ENCODE assay signal across 9 mouse cellular contexts in genomic region chr7:24564607-24565265, GRCm38 (mm10). TPM values are rescaled to one million over a fixed set of nuclear protein-coding genes. Genes with fewer than 3 reads are reported as not detected.
DNase-seq lines count a peak whose midpoint lies in the region; ATAC-seq lines count a peak whose summit lies in the region.
"Had no signal": no experiment of that assay in that cellular context is flagged by ENCODE, and none has a peak within 500 bp of the region (broad histone marks: within the 10 kb centered on the region; RNA-seq: fewer than 3 reads in every experiment).

No protein-coding gene starts in this region.

- ATAC-seq in megakaryocyte progenitor cell, adult 5-6 weeks (replicated peaks; ENCODE audit: poor library complexity), result peak; percentile 99

- intact Hi-C loops in heart, postnatal 36 days (cut with DNase I), result loop anchor here (1.0 kb wide), 1 partner anchor 90 kb away; no protein-coding TSS in a partner anchor
- intact Hi-C loops in left cerebral cortex, postnatal 14 days (cut with DNase I), result no loop called here

- peak; percentile 67 for DNase-seq in layer of hippocampus, adult 11-12 months (ENCODE audit: low spot score)
- no peak for DNase-seq in layer of hippocampus, adult 9-11 months
- DNase-seq in adrenal gland, adult 2 months, result peak; percentile 66
- peak; percentile 58 for DNase-seq in embryo, embryonic 9.5 days (ENCODE audit: extremely low spot score)
- DNase-seq in heart, postnatal 36 days, result peak; percentile 62 to 81
- DNase-seq in left cerebral cortex, postnatal 14 days (ENCODE audit: low spot score in 2 of 2), result peak; percentile 65 to 70
- DNase-seq in spleen, postnatal 10 days (ENCODE audit: low spot score in 2 of 2), result peak; percentile 77 to 88

RNA-seq across cellular contexts. Expression of gene Xrcc1, which starts 18.6 kb away (rescaled TPM):
- total RNA-seq in adrenal gland, adult 2 months (2021), result 10 to 100 TPM; 34.7 to 36.8 TPM
- 61.2 TPM in 2 replicates for polyA plus RNA-seq in adrenal gland, adult 2 months (2012; rRNA removed)
- 10 to 100 TPM; 26.9 to 27.4 TPM for total RNA-seq in heart, postnatal 36 days (2021)
- 10 to 100 TPM; 34.7 to 37.8 TPM for total RNA-seq in left cerebral cortex, postnatal 14 days (2021)
- total RNA-seq in megakaryocyte progenitor cell, adult 5-6 weeks (2015), result 35.8 and 43.4 TPM in 2 replicates
- total RNA-seq in megakaryocyte progenitor cell, adult 5-6 weeks (2017), result 40.0 and 44.3 TPM in 2 replicates

RNA-seq across cellular contexts. Expression of gene Pinlyp, which starts 18.8 kb away (rescaled TPM):
- not detected for total RNA-seq in adrenal gland, adult 2 months (2021)
- polyA plus RNA-seq in adrenal gland, adult 2 months (2012; rRNA removed), result not detected in 2 replicates
- total RNA-seq in heart, postnatal 36 days (2021), result not detected
- total RNA-seq in left cerebral cortex, postnatal 14 days (2021), result not detected
- total RNA-seq in megakaryocyte progenitor cell, adult 5-6 weeks (2015), result not detected in 2 replicates
- total RNA-seq in megakaryocyte progenitor cell, adult 5-6 weeks (2017), result not detected in 2 replicates
- polyA plus RNA-seq: limb, embryonic 13.5 days had no signal

RNA-seq across cellular contexts. Expression of gene Ethe1, which starts 22.6 kb away (rescaled TPM):
- total RNA-seq in adrenal gland, adult 2 months (2021), result 10 to 100 TPM; 34.8 to 37.5 TPM
- polyA plus RNA-seq in adrenal gland, adult 2 months (2012; rRNA removed), result 32.1 and 33.8 TPM in 2 replicates
- 10 to 100 TPM; 52.9 to 56.5 TPM for total RNA-seq in heart, postnatal 36 days (2021)
- total RNA-seq in left cerebral cortex, postnatal 14 days (2021), result 10 to 100 TPM in 1 of 2 experiments, 1 to 10 TPM in 1; 9.3 to 11.3 TPM
- 61.3 and 68.9 TPM in 2 replicates for total RNA-seq in megakaryocyte progenitor cell, adult 5-6 weeks (2015)
- 18.3 and 31.4 TPM in 2 replicates for total RNA-seq in megakaryocyte progenitor cell, adult 5-6 weeks (2017)

RNA-seq across cellular contexts. Expression of gene Zfp575, which starts 22.7 kb away (rescaled TPM):
- total RNA-seq in adrenal gland, adult 2 months (2021), result under 1 TPM; 0.29 to 0.45 TPM
- polyA plus RNA-seq in adrenal gland, adult 2 months (2012; rRNA removed), result 0.36 and 0.62 TPM in 2 replicates
- under 1 TPM; 0.08 to 0.11 TPM for total RNA-seq in heart, postnatal 36 days (2021)
- total RNA-seq in left cerebral cortex, postnatal 14 days (2021), result 1 to 10 TPM; 6.9 to 7.2 TPM
- total RNA-seq in megakaryocyte progenitor cell, adult 5-6 weeks (2015), result 0.12 and 0.15 TPM in 2 replicates
- not detected in 2 replicates for total RNA-seq in megakaryocyte progenitor cell, adult 5-6 weeks (2017)

RNA-seq across cellular contexts. Expression of gene Irgq, which starts 34.2 kb away (rescaled TPM):
- total RNA-seq in adrenal gland, adult 2 months (2021), result 10 to 100 TPM; 21.2 to 23.7 TPM
- polyA plus RNA-seq in adrenal gland, adult 2 months (2012; rRNA removed), result 20.8 and 23.5 TPM in 2 replicates
- 10 to 100 TPM; 16.4 to 16.5 TPM for total RNA-seq in heart, postnatal 36 days (2021)
- total RNA-seq in left cerebral cortex, postnatal 14 days (2021), result 10 to 100 TPM; 97.0 to 97.6 TPM
- 3.2 and 4.4 TPM in 2 replicates for total RNA-seq in megakaryocyte progenitor cell, adult 5-6 weeks (2015)
- total RNA-seq in megakaryocyte progenitor cell, adult 5-6 weeks (2017), result 4.7 and 5.3 TPM in 2 replicates
